Mouse (Mus musculus) midbrain, embryonic 12.5 days (tissue): ENCODE results near the gene Krtap16-1. TPM values are rescaled to one million over a fixed set of nuclear protein-coding genes. Genes with fewer than 3 reads are reported as not detected.

Source experiments
- ATAC-seq: fragments of 200-750 bp; cut with Nextera tagmentation; 2 replicates; pipeline ENCODE4 v1.8.0; 2017; ENCODE audit warnings: low read depth, moderate TSS enrichment, moderate library complexity; ENCODE audit not compliant: low FRiP score
- H3K27ac ChIP-seq: fragments of 300-500 bp; sonication (generic); replicated peaks from 2 replicates; pipeline ENCODE4 v1.5.1; 2016; ENCODE audit warnings: mild to moderate bottlenecking
- H3K27me3 ChIP-seq: fragments of 300-500 bp; sonication (generic); 2 replicates; pipeline ENCODE4 v1.6.1; 2016; ENCODE audit warnings: mild to moderate bottlenecking
- H3K36me3 ChIP-seq: fragments of 300-500 bp; sonication (generic); 2 replicates; pipeline ENCODE4 v1.6.1; 2016
- H3K4me1 ChIP-seq: fragments of 300-500 bp; sonication (generic); 2 replicates; pipeline ENCODE4 v1.6.1; 2016
- H3K4me2 ChIP-seq: fragments of 300-500 bp; sonication (generic); replicated peaks from 2 replicates; pipeline ENCODE4 v1.6.1; 2016; ENCODE audit warnings: mild to moderate bottlenecking, moderate library complexity
- H3K4me3 ChIP-seq: fragments of 300-500 bp; sonication (generic); 2 replicates; pipeline ENCODE4 v1.5.1; 2016; ENCODE audit warnings: mild to moderate bottlenecking
- H3K9ac ChIP-seq: fragments of 300-500 bp; sonication (generic); replicated peaks from 2 replicates; pipeline ENCODE4 v1.6.1; 2016; ENCODE audit warnings: mild to moderate bottlenecking, moderate library complexity
- H3K9me3 ChIP-seq: fragments of 300-500 bp; sonication (generic); 2 replicates; pipeline ENCODE4 v1.6.1; 2016; ENCODE audit warnings: mild to moderate bottlenecking
- WGBS: fragments of 180-500 bp; shearing (Covaris S2); methylation state at CpG from one replicate; pipeline ENCODE4 v1.1.7; 2016; 5-methylcytosine and 5-hydroxymethylcytosine counted together
- polyA plus RNA-seq: library from polyadenylated mRNA; unstranded; fragments of >200 nt; fragmentation: Nextera tagmentation; extraction: Ambion mirVana; gene quantifications from 2 replicates; pipeline ENCODE4 v1.2.1, GENCODE M21; 2016

The Krtap16-1 gene
- polyA plus RNA-seq = not detected in 2 replicates

GRCm38 (mm10) chr11:99986180-99986647, at the start of gene Krtap16-1:
Gene Krtap16-1, minus strand, starts transcription at chr11:99986597.
- H3K9ac ChIP-seq = no peak within 1 kb of the TSS
- no peaks in the 10 kb centered on the region for H3K9me3 ChIP-seq
- no peak within 1 kb of the TSS for H3K27ac ChIP-seq
- no peaks in the 10 kb centered on the region for H3K27me3 ChIP-seq
- H3K4me3 ChIP-seq = no peak within 1 kb of the TSS
- H3K4me2 ChIP-seq = no peak within 1 kb of the TSS
- no peaks in the 10 kb centered on the region for H3K36me3 ChIP-seq
- 87% methylated on average over 8 of the region's 8 CpGs for WGBS
- ATAC-seq = no peak
- H3K4me1 ChIP-seq = no peaks in the 10 kb centered on the region

- Histone ChIP-seq H3K4me3 (no peak within 1 kb of the TSS), H3K9me3 (no peaks in the 10 kb centered on the region), H3K4me2 (no peak within 1 kb of the TSS), H3K4me1 (no peaks in the 10 kb centered on the region), H3K27ac (no peak within 1 kb of the TSS), H3K9ac (no peak within 1 kb of the TSS), H3K27me3 (no peaks in the 10 kb centered on the region), H3K36me3 (no peaks in the 10 kb centered on the region)
- ATAC-seq = no peak
- 87% methylated on average over 6 of the region's 6 CpGs for WGBS
Measured at GRCm38 (mm10) chr11:100029768-100030167, 43.4 kb upstream of the Krtap16-1 start, which contains the start of gene Krt33b. Gene Krt33b, minus strand, starts transcription at chr11:100029868.

- Histone ChIP-seq H3K27ac (no peak overlapping the region), H3K36me3 (no peaks in the 10 kb centered on the region), H3K9me3 (no peaks in the 10 kb centered on the region), H3K27me3 (no peaks in the 10 kb centered on the region), H3K4me1 (no peaks in the 10 kb centered on the region), H3K4me2 (no peak overlapping the region), H3K4me3 (no peak overlapping the region), H3K9ac (no peak overlapping the region)
- WGBS = 82% methylated on average over 5 of the region's 5 CpGs
- ATAC-seq = no peak
Measured at GRCm38 (mm10) chr11:100021438-100021837, 35.0 kb upstream of the Krtap16-1 start.

- WGBS = 92% methylated on average over 1 of the region's 1 CpGs
- no peak overlapping the region for H3K4me2 ChIP-seq
- H3K4me3 ChIP-seq = no peak overlapping the region
- no peak overlapping the region for H3K27ac ChIP-seq
- no peaks in the 10 kb centered on the region for H3K27me3 ChIP-seq
- no peak for ATAC-seq
- H3K9ac ChIP-seq = no peak overlapping the region
- no peaks in the 10 kb centered on the region for H3K9me3 ChIP-seq
- no peaks in the 10 kb centered on the region for H3K4me1 ChIP-seq
- H3K36me3 ChIP-seq = no peaks in the 10 kb centered on the region
Measured at GRCm38 (mm10) chr11:100019466-100019865, 33.1 kb upstream of the Krtap16-1 start.

- Histone ChIP-seq H3K4me1 (no peaks in the 10 kb centered on the region), H3K9ac (no peak within 1 kb of the TSS), H3K4me3 (no peak within 1 kb of the TSS), H3K36me3 (no peaks in the 10 kb centered on the region), H3K9me3 (no peaks in the 10 kb centered on the region), H3K27me3 (no peaks in the 10 kb centered on the region), H3K27ac (no peak within 1 kb of the TSS), H3K4me2 (no peak within 1 kb of the TSS)
- WGBS = 90% methylated on average over 4 of the region's 4 CpGs
- no peak for ATAC-seq
Measured at GRCm38 (mm10) chr11:100016112-100016511, 29.7 kb upstream of the Krtap16-1 start, which contains the start of gene Krt33a. Gene Krt33a, minus strand, starts transcription at chr11:100016212.

- WGBS = 76% methylated on average over 4 of the region's 4 CpGs
- H3K9ac ChIP-seq = no peak overlapping the region
- H3K4me3 ChIP-seq = no peak overlapping the region
- no peak overlapping the region for H3K4me2 ChIP-seq
- H3K27me3 ChIP-seq = no peaks in the 10 kb centered on the region
- no peaks in the 10 kb centered on the region for H3K36me3 ChIP-seq
- no peak overlapping the region for H3K27ac ChIP-seq
- no peaks in the 10 kb centered on the region for H3K9me3 ChIP-seq
- ATAC-seq = no peak
- no peaks in the 10 kb centered on the region for H3K4me1 ChIP-seq
Measured at GRCm38 (mm10) chr11:100013691-100014171, 27.3 kb upstream of the Krtap16-1 start.

GRCm38 (mm10) chr11:100010682-100011081, 24.3 kb upstream of the Krtap16-1 start:
- Histone ChIP-seq H3K27me3 (no peaks in the 10 kb centered on the region), H3K27ac (no peak overlapping the region), H3K4me2 (no peak overlapping the region), H3K9me3 (no peaks in the 10 kb centered on the region), H3K36me3 (no peaks in the 10 kb centered on the region), H3K9ac (no peak overlapping the region), H3K4me1 (no peaks in the 10 kb centered on the region), H3K4me3 (no peak overlapping the region)
- 84% methylated on average over 5 of the region's 5 CpGs for WGBS
- ATAC-seq = no peak

- no peaks in the 10 kb centered on the region for H3K9me3 ChIP-seq
- H3K9ac ChIP-seq = no peak overlapping the region
- H3K4me1 ChIP-seq = no peaks in the 10 kb centered on the region
- ATAC-seq = no peak
- 86% methylated on average over 5 of the region's 5 CpGs for WGBS
- H3K4me3 ChIP-seq = no peak overlapping the region
- H3K4me2 ChIP-seq = no peak overlapping the region
- no peak overlapping the region for H3K27ac ChIP-seq
- H3K36me3 ChIP-seq = no peaks in the 10 kb centered on the region
- H3K27me3 ChIP-seq = no peaks in the 10 kb centered on the region
Measured at GRCm38 (mm10) chr11:100008336-100008735, 21.9 kb upstream of the Krtap16-1 start.

- Histone ChIP-seq H3K36me3 (no peaks in the 10 kb centered on the region), H3K27me3 (no peaks in the 10 kb centered on the region), H3K9ac (no peak overlapping the region), H3K27ac (no peak overlapping the region), H3K9me3 (0 out of 2 replicates have a peak, but pooled peaks cover 1% of the 10 kb centered on the region), H3K4me2 (no peak overlapping the region), H3K4me1 (no peaks in the 10 kb centered on the region), H3K4me3 (no peak overlapping the region)
- no peak for ATAC-seq
- WGBS = 52% methylated on average over 3 of the region's 3 CpGs
Measured at GRCm38 (mm10) chr11:100006624-100007023, 20.2 kb upstream of the Krtap16-1 start.

- no peak overlapping the region for H3K27ac ChIP-seq
- ATAC-seq = no peak
- WGBS = 87% methylated on average over 8 of the region's 8 CpGs
Measured at GRCm38 (mm10) chr11:100005905-100006304, 19.5 kb upstream of the Krtap16-1 start.

GRCm38 (mm10) chr11:100004846-100005245, 18.4 kb upstream of the Krtap16-1 start:
- Histone ChIP-seq H3K4me1 (no peaks in the 10 kb centered on the region), H3K27me3 (no peaks in the 10 kb centered on the region), H3K4me2 (no peak overlapping the region), H3K9ac (no peak overlapping the region), H3K36me3 (no peaks in the 10 kb centered on the region), H3K4me3 (no peak overlapping the region), H3K27ac (no peak overlapping the region), H3K9me3 (0 out of 2 replicates have a peak, but pooled peaks cover 3% of the 10 kb centered on the region)
- ATAC-seq = no peak
- WGBS = 27% methylated on average over 6 of the region's 6 CpGs

More at GRCm38 (mm10) chr11:100005905-100006304, 19.5 kb upstream of the Krtap16-1 start:
- Histone ChIP-seq H3K9ac (no peak overlapping the region), H3K36me3 (no peaks in the 10 kb centered on the region), H3K27me3 (no peaks in the 10 kb centered on the region), H3K4me1 (no peaks in the 10 kb centered on the region), H3K4me2 (no peak overlapping the region), H3K4me3 (no peak overlapping the region), H3K9me3 (0 out of 2 replicates have a peak, but pooled peaks cover 3% of the 10 kb centered on the region)

GRCm38 (mm10) chr11:99999091-99999490, 12.7 kb upstream of the Krtap16-1 start:
- Histone ChIP-seq H3K27me3 (0 out of 2 replicates have a peak, but pooled peaks cover 4% of the 10 kb centered on the region), H3K36me3 (no peaks in the 10 kb centered on the region), H3K9me3 (0 out of 2 replicates have a peak, but pooled peaks cover 3% of the 10 kb centered on the region), H3K9ac (no peak overlapping the region), H3K4me3 (no peak overlapping the region), H3K4me2 (no peak overlapping the region), H3K27ac (no peak overlapping the region), H3K4me1 (no peaks in the 10 kb centered on the region)
- WGBS = 93% methylated on average over 7 of the region's 7 CpGs
- no peak for ATAC-seq

- no peak overlapping the region for H3K4me3 ChIP-seq
- no peak overlapping the region for H3K27ac ChIP-seq
- H3K36me3 ChIP-seq = no peaks in the 10 kb centered on the region
- 79% methylated on average over 4 of the region's 4 CpGs for WGBS
- no peak for ATAC-seq
- H3K9ac ChIP-seq = no peak overlapping the region
- no peak overlapping the region for H3K4me2 ChIP-seq
- no peaks in the 10 kb centered on the region for H3K4me1 ChIP-seq
- H3K27me3 ChIP-seq = peaks cover 12% of the 10 kb centered on the region
- no peaks in the 10 kb centered on the region for H3K9me3 ChIP-seq
Measured at GRCm38 (mm10) chr11:99994384-99994661, 7.9 kb upstream of the Krtap16-1 start.
